Mouse (Mus musculus): ENCODE measurements around the gene Draxin. TPM values are rescaled to one million over a fixed set of nuclear protein-coding genes. Genes with fewer than 3 reads are reported as not detected.
A peak's percentile ranks its signal among the peaks of the same experiment; 100 is the strongest.

Draxin gene
- total RNA-seq, 2 experiments from 2014 or later, result 0.43 to 0.47 TPM

- no peak for DNase-seq (ENCODE audit: low spot score in 2 of 2)
- intact Hi-C loops (cut with DNase I), result no loop called here
Measured at GRCm38 (mm10) chr4:148154982-148155381, 24.5 kb upstream of the Draxin start.

- intact Hi-C loops (cut with DNase I), result no loop called here
Measured at GRCm38 (mm10) chr4:148154006-148154405, 23.5 kb upstream of the Draxin start.

GRCm38 (mm10) chr4:148152547-148152946, 22.0 kb upstream of the Draxin start:
- DNase-seq (ENCODE audit: low spot score in 2 of 2), result no peak
- intact Hi-C loops (cut with DNase I), result no loop called here

More at GRCm38 (mm10) chr4:148154006-148154405, 23.5 kb upstream of the Draxin start:
- no peak for DNase-seq (ENCODE audit: low spot score in 2 of 2)

GRCm38 (mm10) chr4:148151267-148152168, 21.0 kb upstream of the Draxin start, which contains the start of gene Fbxo6:
TSS of gene Fbxo6 (minus strand) at chr4:148152140.
- DNase-seq (ENCODE audit: low spot score in 2 of 2), result peak; percentile 85 to 87
- intact Hi-C loops (cut with DNase I), result no loop called here

GRCm38 (mm10) chr4:148150953-148151266, 20.4 kb upstream of the Draxin start:
- no peak for DNase-seq (ENCODE audit: low spot score in 2 of 2)
- intact Hi-C loops (cut with DNase I), result no loop called here

GRCm38 (mm10) chr4:148150242-148150641, 19.7 kb upstream of the Draxin start:
- intact Hi-C loops (cut with DNase I), result no loop called here
- no peak for DNase-seq (ENCODE audit: low spot score in 2 of 2)

GRCm38 (mm10) chr4:148149540-148149939, 19.0 kb upstream of the Draxin start:
- no peak for DNase-seq (ENCODE audit: low spot score in 2 of 2)
- intact Hi-C loops (cut with DNase I), result no loop called here

GRCm38 (mm10) chr4:148147714-148148113, 17.2 kb upstream of the Draxin start:
- intact Hi-C loops (cut with DNase I), result no loop called here

GRCm38 (mm10) chr4:148143721-148144120, 13.2 kb upstream of the Draxin start:
- intact Hi-C loops (cut with DNase I), result no loop called here
- DNase-seq (ENCODE audit: low spot score in 2 of 2), result no peak

More at GRCm38 (mm10) chr4:148147714-148148113, 17.2 kb upstream of the Draxin start:
- DNase-seq (ENCODE audit: low spot score in 2 of 2), result no peak

GRCm38 (mm10) chr4:148140098-148141011, 9.9 kb upstream of the Draxin start:
- intact Hi-C loops (cut with DNase I), result no loop called here
- peak; percentile 93 to 95 for DNase-seq (ENCODE audit: low spot score in 2 of 2)

- DNase-seq (ENCODE audit: low spot score in 2 of 2), result no peak
- intact Hi-C loops (cut with DNase I), result no loop called here
Measured at GRCm38 (mm10) chr4:148139767-148140097, 9.2 kb upstream of the Draxin start.

- no peak for DNase-seq (ENCODE audit: low spot score in 2 of 2)
- intact Hi-C loops (cut with DNase I), result no loop called here
Measured at GRCm38 (mm10) chr4:148137503-148137902, 7.0 kb upstream of the Draxin start.

- no peak for DNase-seq (ENCODE audit: low spot score in 2 of 2)
- intact Hi-C loops (cut with DNase I), result no loop called here
Measured at GRCm38 (mm10) chr4:148134988-148135387, 4.5 kb upstream of the Draxin start.

- intact Hi-C loops (cut with DNase I), result no loop called here
Measured at GRCm38 (mm10) chr4:148131497-148132081, 1.1 kb upstream of the Draxin start.

GRCm38 (mm10) chr4:148130133-148130532, 365 bp downstream of the Draxin start, which contains the start of gene Mad2l2:
TSS of gene Mad2l2 (plus strand) at chr4:148130384.
- intact Hi-C loops (cut with DNase I), result no loop called here

More at GRCm38 (mm10) chr4:148131497-148132081, 1.1 kb upstream of the Draxin start:
- no peak for DNase-seq (ENCODE audit: low spot score in 2 of 2)

GRCm38 (mm10) chr4:148128672-148129071, 1.8 kb downstream of the Draxin start:
- intact Hi-C loops (cut with DNase I), result no loop called here
- DNase-seq (ENCODE audit: low spot score in 2 of 2), result no peak

More at GRCm38 (mm10) chr4:148130133-148130532, 365 bp downstream of the Draxin start, which contains the start of gene Mad2l2:
- DNase-seq (ENCODE audit: low spot score in 2 of 2), result no peak

GRCm38 (mm10) chr4:148128241-148128640, 2.3 kb downstream of the Draxin start:
- DNase-seq (ENCODE audit: low spot score in 2 of 2), result no peak
- intact Hi-C loops (cut with DNase I), result no loop called here

GRCm38 (mm10) chr4:148122694-148123066, 7.8 kb downstream of the Draxin start:
- DNase-seq (ENCODE audit: low spot score in 2 of 2), result no peak
- intact Hi-C loops (cut with DNase I), result no loop called here

- intact Hi-C loops (cut with DNase I), result no loop called here
Measured at GRCm38 (mm10) chr4:148121982-148122693, 8.4 kb downstream of the Draxin start.

More at GRCm38 (mm10) chr4:148121982-148122693, 8.4 kb downstream of the Draxin start:
- DNase-seq (ENCODE audit: low spot score in 2 of 2), result no peak

Data from left cerebral cortex, postnatal 36 days (tissue).